Mouse (Mus musculus): ENCODE results near the gene Disc1.

Disc1 gene

GRCm38 (mm10) chr8:125306665-125307064 is 252.7 kb downstream of the Disc1 start:
- DNase-seq (ENCODE audit: low read depth, low spot score): no peak

- DNase-seq (ENCODE audit: low read depth, low spot score): no peak
Measured at GRCm38 (mm10) chr8:125309985-125310384, 256.0 kb downstream of the Disc1 start.
